10 mouse cellular contexts compared by ENCODE assay signal in genomic region chr11:102444781-102445180, GRCm38 (mm10). TPM values are rescaled to one million over a fixed set of nuclear protein-coding genes. Genes with fewer than 3 reads are reported as not detected.
DNase-seq lines count a peak whose midpoint lies in the region; ATAC-seq lines count a peak whose summit lies in the region.
"Had no signal": no experiment of that assay in that cellular context is flagged by ENCODE, and none has a peak within 500 bp of the region (broad histone marks: within the 10 kb centered on the region; RNA-seq: fewer than 3 reads in every experiment).

No protein-coding gene starts in this region.

- H3K27ac ChIP-seq in kidney, embryonic 15.5 days: peak overlapping the region; percentile 96
- peak overlapping the region; percentile 92; the same call in 1 of the 2 replicates for H3K27ac ChIP-seq in embryonic facial prominence, embryonic 14.5 days (replicated peaks; ENCODE audit: low read depth, low read length)
- H3K27ac ChIP-seq in hindbrain, embryonic 16.5 days (ENCODE audit: low read depth, low read length): 0 out of 2 replicates have a peak overlapping the region, but pooled peaks have one; percentile 13
- no peak overlapping the region for H3K27ac ChIP-seq in neural tube, embryonic 12.5 days

- intact Hi-C loops in left cerebral cortex, postnatal 36 days (cut with DNase I): no loop called here

- H3K9me3 ChIP-seq in kidney, embryonic 15.5 days (replicated peaks): no peaks in the 10 kb centered on the region
- no peaks in the 10 kb centered on the region for H3K9me3 ChIP-seq in embryonic facial prominence, embryonic 14.5 days (ENCODE audit: control insufficient read depth, low read length)
- no peaks in the 10 kb centered on the region for H3K9me3 ChIP-seq in hindbrain, embryonic 16.5 days (ENCODE audit: control insufficient read depth, low read length)
- no peaks in the 10 kb centered on the region for H3K9me3 ChIP-seq in neural tube, embryonic 12.5 days

- no peak for ATAC-seq in kidney, embryonic 15.5 days (replicated peaks; ENCODE audit: low FRiP score)
- no peak for ATAC-seq in embryonic facial prominence, embryonic 14.5 days (ENCODE audit: low read depth)
- ATAC-seq in hindbrain, embryonic 16.5 days: no peak
- ATAC-seq in neural tube, embryonic 12.5 days (ENCODE audit: low FRiP score, low read depth): no peak

- peak overlapping the region; percentile 97; the same call in 1 of the 2 replicates for H3K4me3 ChIP-seq in kidney, embryonic 15.5 days (replicated peaks)
- no peak overlapping the region for H3K4me3 ChIP-seq in embryonic facial prominence, embryonic 14.5 days (ENCODE audit: low read depth, low read length)
- H3K4me3 ChIP-seq in hindbrain, embryonic 16.5 days (ENCODE audit: low read length): peak overlapping the region; percentile 98
- H3K4me3 ChIP-seq in neural tube, embryonic 12.5 days: peak overlapping the region; percentile 98; the same call in 1 of the 2 replicates

- H3K4me1 ChIP-seq in kidney, embryonic 15.5 days: peaks cover 61% of the 10 kb centered on the region
- peaks cover 33% of the 10 kb centered on the region for H3K4me1 ChIP-seq in embryonic facial prominence, embryonic 14.5 days (ENCODE audit: control insufficient read depth, insufficient read depth, low read length)
- H3K4me1 ChIP-seq in hindbrain, embryonic 16.5 days (ENCODE audit: control insufficient read depth, insufficient read depth, low read depth, low read length): peaks cover 31% of the 10 kb centered on the region
- peaks cover 35% of the 10 kb centered on the region for H3K4me1 ChIP-seq in neural tube, embryonic 12.5 days

- peak overlapping the region; percentile 90 for H3K4me2 ChIP-seq in kidney, embryonic 15.5 days
- peak overlapping the region; percentile 86 for H3K4me2 ChIP-seq in embryonic facial prominence, embryonic 14.5 days (ENCODE audit: low read depth, low read length)
- peak overlapping the region; percentile 69 for H3K4me2 ChIP-seq in hindbrain, embryonic 16.5 days (ENCODE audit: low read length)
- H3K4me2 ChIP-seq in neural tube, embryonic 12.5 days (replicated peaks): peak overlapping the region; percentile 95

- no peaks in the 10 kb centered on the region; the same call in 1 of the 2 replicates for H3K27me3 ChIP-seq in kidney, embryonic 15.5 days
- no peaks in the 10 kb centered on the region for H3K27me3 ChIP-seq in embryonic facial prominence, embryonic 14.5 days (replicated peaks; ENCODE audit: control insufficient read depth, insufficient read depth, low read length)
- no peaks in the 10 kb centered on the region for H3K27me3 ChIP-seq in hindbrain, embryonic 16.5 days (replicated peaks; ENCODE audit: control insufficient read depth, insufficient read depth, low read length)
- H3K27me3 ChIP-seq in neural tube, embryonic 12.5 days (replicated peaks): peaks cover 21% of the 10 kb centered on the region

- peaks cover 40% of the 10 kb centered on the region for H3K36me3 ChIP-seq in kidney, embryonic 15.5 days
- peaks cover 39% of the 10 kb centered on the region for H3K36me3 ChIP-seq in embryonic facial prominence, embryonic 14.5 days (ENCODE audit: control insufficient read depth, insufficient read depth, low read length)
- H3K36me3 ChIP-seq in hindbrain, embryonic 16.5 days (ENCODE audit: control insufficient read depth, insufficient read depth, low read length): peaks cover 17% of the 10 kb centered on the region
- H3K36me3 ChIP-seq in neural tube, embryonic 12.5 days: peaks cover 40% of the 10 kb centered on the region

- DNase-seq in kidney, postnatal 14 days: no peak
- no peak for DNase-seq in embryonic facial prominence, embryonic 14.5 days (ENCODE audit: low spot score)
- DNase-seq in adrenal gland, adult 18-20 months (ENCODE audit: low spot score in 2 of 2): no peak
- no peak for DNase-seq in right cerebral cortex, adult 2 months (ENCODE audit: low spot score in 2 of 2)
- DNase-seq in left cerebral cortex, postnatal 36 days (ENCODE audit: low spot score in 2 of 2): no peak
- DNase-seq: kidney, postnatal 36 days; thymus, postnatal 14 days had no signal

- H3K9ac ChIP-seq in kidney, embryonic 15.5 days: no peak overlapping the region
- 0 out of 2 replicates have a peak overlapping the region, but pooled peaks have one; percentile 34 for H3K9ac ChIP-seq in embryonic facial prominence, embryonic 14.5 days (ENCODE audit: low read depth, low read length)
- H3K9ac ChIP-seq in hindbrain, embryonic 16.5 days (ENCODE audit: low read depth, low read length): peak overlapping the region; percentile 100; the same call in 1 of the 2 replicates
- H3K9ac ChIP-seq in neural tube, embryonic 12.5 days: peak overlapping the region; percentile 99

- 12% methylated on average over 6 of the region's 6 CpGs for WGBS in kidney, embryonic 15.5 days
- WGBS in embryonic facial prominence, embryonic 14.5 days: 10% methylated on average over 6 of the region's 6 CpGs
- WGBS in hindbrain, embryonic 16.5 days: 4% methylated on average over 6 of the region's 6 CpGs
- 4% methylated on average over 6 of the region's 6 CpGs for WGBS in neural tube, embryonic 12.5 days

RNA-seq across cellular contexts. Expression of gene Fam171a2, which starts 2.7 kb away (rescaled TPM):
- polyA plus RNA-seq in kidney, embryonic 15.5 days (2015; fragmentation: Nextera tagmentation; extraction: Ambion mirVana): 6.9 and 7.1 TPM in 2 replicates
- polyA plus RNA-seq in embryonic facial prominence, embryonic 14.5 days (2014; fragmentation: Nextera tagmentation; extraction: Ambion mirVana): 6.8 and 10.7 TPM in 2 replicates
- 17.8 and 17.9 TPM in 2 replicates for polyA plus RNA-seq in hindbrain, embryonic 16.5 days (2015; fragmentation: Nextera tagmentation; extraction: Ambion mirVana)
- polyA plus RNA-seq in neural tube, embryonic 12.5 days (2016; fragmentation: Nextera tagmentation; extraction: Ambion mirVana): 23.3 and 23.7 TPM in 2 replicates
- 1 to 10 TPM; 3.4 to 3.5 TPM for total RNA-seq in adrenal gland, adult 18-20 months (2021)
- 100 to 1,000 TPM; 116 to 117 TPM for total RNA-seq in left cerebral cortex, postnatal 36 days (2021)

RNA-seq across cellular contexts. Expression of gene Grn, which starts 14.7 kb away (rescaled TPM):
- polyA plus RNA-seq in kidney, embryonic 15.5 days (2015; fragmentation: Nextera tagmentation; extraction: Ambion mirVana): 151 and 172 TPM in 2 replicates
- polyA plus RNA-seq in embryonic facial prominence, embryonic 14.5 days (2014; fragmentation: Nextera tagmentation; extraction: Ambion mirVana): 121 and 129 TPM in 2 replicates
- polyA plus RNA-seq in hindbrain, embryonic 16.5 days (2015; fragmentation: Nextera tagmentation; extraction: Ambion mirVana): 95.4 and 100 TPM in 2 replicates
- 75.2 and 86.1 TPM in 2 replicates for polyA plus RNA-seq in neural tube, embryonic 12.5 days (2016; fragmentation: Nextera tagmentation; extraction: Ambion mirVana)
- 100 to 1,000 TPM; 156 to 181 TPM for total RNA-seq in adrenal gland, adult 18-20 months (2021)
- 10 to 100 TPM; 58.3 to 60.1 TPM for total RNA-seq in left cerebral cortex, postnatal 36 days (2021)

RNA-seq across cellular contexts. Expression of gene Itga2b, which starts 25.1 kb away (rescaled TPM):
- polyA plus RNA-seq in kidney, embryonic 15.5 days (2015; fragmentation: Nextera tagmentation; extraction: Ambion mirVana): 8.2 and 11.0 TPM in 2 replicates
- 6.0 and 6.6 TPM in 2 replicates for polyA plus RNA-seq in embryonic facial prominence, embryonic 14.5 days (2014; fragmentation: Nextera tagmentation; extraction: Ambion mirVana)
- 9.4 and 13.1 TPM in 2 replicates for polyA plus RNA-seq in hindbrain, embryonic 16.5 days (2015; fragmentation: Nextera tagmentation; extraction: Ambion mirVana)
- polyA plus RNA-seq in neural tube, embryonic 12.5 days (2016; fragmentation: Nextera tagmentation; extraction: Ambion mirVana): 7.0 and 7.6 TPM in 2 replicates
- 1 to 10 TPM; 3.4 to 3.6 TPM for total RNA-seq in adrenal gland, adult 18-20 months (2021)
- 1 to 10 TPM; 2.5 to 2.7 TPM for total RNA-seq in left cerebral cortex, postnatal 36 days (2021)

RNA-seq across cellular contexts. Expression of gene Slc25a39, which starts 37.0 kb away (rescaled TPM):
- polyA plus RNA-seq in kidney, embryonic 15.5 days (2015; fragmentation: Nextera tagmentation; extraction: Ambion mirVana): 271 and 298 TPM in 2 replicates
- 190 and 194 TPM in 2 replicates for polyA plus RNA-seq in embryonic facial prominence, embryonic 14.5 days (2014; fragmentation: Nextera tagmentation; extraction: Ambion mirVana)
- polyA plus RNA-seq in hindbrain, embryonic 16.5 days (2015; fragmentation: Nextera tagmentation; extraction: Ambion mirVana): 182 and 187 TPM in 2 replicates
- polyA plus RNA-seq in neural tube, embryonic 12.5 days (2016; fragmentation: Nextera tagmentation; extraction: Ambion mirVana): 148 and 162 TPM in 2 replicates
- total RNA-seq in adrenal gland, adult 18-20 months (2021): 100 to 1,000 TPM; 461 to 466 TPM
- 10 to 100 TPM; 56.7 to 64.8 TPM for total RNA-seq in left cerebral cortex, postnatal 36 days (2021)

RNA-seq across cellular contexts. Expression of gene Rundc3a, which starts 51.6 kb away (rescaled TPM):
- 2.5 and 4.9 TPM in 2 replicates for polyA plus RNA-seq in kidney, embryonic 15.5 days (2015; fragmentation: Nextera tagmentation; extraction: Ambion mirVana)
- 7.1 and 7.8 TPM in 2 replicates for polyA plus RNA-seq in embryonic facial prominence, embryonic 14.5 days (2014; fragmentation: Nextera tagmentation; extraction: Ambion mirVana)
- polyA plus RNA-seq in hindbrain, embryonic 16.5 days (2015; fragmentation: Nextera tagmentation; extraction: Ambion mirVana): 127 and 136 TPM in 2 replicates
- 152 and 171 TPM in 2 replicates for polyA plus RNA-seq in neural tube, embryonic 12.5 days (2016; fragmentation: Nextera tagmentation; extraction: Ambion mirVana)
- total RNA-seq in adrenal gland, adult 18-20 months (2021): 10 to 100 TPM; 40.0 to 45.9 TPM
- total RNA-seq in left cerebral cortex, postnatal 36 days (2021): 100 to 1,000 TPM; 469 to 527 TPM
